Mouse (Mus musculus) embryonic facial prominence, embryonic 14.5 days (tissue): ENCODE measurements at regions not wholly inside any gene's neighbourhood (a gene's known extent, or its start where the extent isn't known, plus 50 kb on each side); places are given as distances from the start of the nearest gene placed in this dataset.

ENCODE experiments used
- ATAC-seq: fragments of 200-750 bp; cut with Nextera tagmentation; 2 replicates; pipeline ENCODE4 v1.8.0; 2017; ENCODE audit warnings: low read depth, moderate number of reproducible peaks, moderate TSS enrichment
- DNase-seq: peaks from one replicate; pipeline ENCODE4 v3.0.0-alpha.2; 2015; ENCODE audit warnings: low spot score
- H3K27ac ChIP-seq: fragments of 300-500 bp; sonication (generic); replicated peaks from 2 replicates; pipeline ENCODE4 v1.5.1; 2014; ENCODE audit warnings: low read depth, mild to moderate bottlenecking, low read length, moderate library complexity
- H3K27me3 ChIP-seq: fragments of 300-500 bp; sonication (generic); replicated peaks from 2 replicates; pipeline ENCODE4 v1.6.1; 2014; ENCODE audit warnings: low read length; ENCODE audit not compliant: control insufficient read depth, insufficient read depth
- H3K36me3 ChIP-seq: fragments of 300-500 bp; sonication (generic); 2 replicates; pipeline ENCODE4 v1.6.1; 2014; ENCODE audit warnings: low read length, mixed read lengths; ENCODE audit not compliant: control insufficient read depth, insufficient read depth
- H3K4me1 ChIP-seq: fragments of 300-500 bp; sonication (generic); 2 replicates; pipeline ENCODE4 v1.6.1; 2014; ENCODE audit warnings: antibody characterized with exemption, low read length; ENCODE audit not compliant: control insufficient read depth, insufficient read depth
- H3K4me2 ChIP-seq: fragments of 300-500 bp; sonication (generic); 2 replicates; pipeline ENCODE4 v1.6.1; 2014; ENCODE audit warnings: low read depth, mild to moderate bottlenecking, low read length, moderate library complexity, mixed read lengths
- H3K4me3 ChIP-seq: fragments of 300-500 bp; sonication (generic); 2 replicates; pipeline ENCODE4 v1.5.1; 2014; ENCODE audit warnings: low read depth, mild to moderate bottlenecking, low read length
- H3K9ac ChIP-seq: fragments of 300-500 bp; sonication (generic); 2 replicates; pipeline ENCODE4 v1.6.1; 2014; ENCODE audit warnings: low read depth, mild to moderate bottlenecking, low read length, moderate library complexity, mixed read lengths
- H3K9me3 ChIP-seq: fragments of 300-500 bp; sonication (generic); 2 replicates; pipeline ENCODE4 v1.6.1; 2016; ENCODE audit warnings: low read length; ENCODE audit not compliant: control insufficient read depth
- WGBS: fragments of 180-500 bp; shearing (Covaris S2); extraction: QIAGEN DNeasy Blood & Tissue Kit; methylation state at CpG from one replicate; pipeline ENCODE4 v1.1.7; 2014; 5-methylcytosine and 5-hydroxymethylcytosine counted together

DNA sequence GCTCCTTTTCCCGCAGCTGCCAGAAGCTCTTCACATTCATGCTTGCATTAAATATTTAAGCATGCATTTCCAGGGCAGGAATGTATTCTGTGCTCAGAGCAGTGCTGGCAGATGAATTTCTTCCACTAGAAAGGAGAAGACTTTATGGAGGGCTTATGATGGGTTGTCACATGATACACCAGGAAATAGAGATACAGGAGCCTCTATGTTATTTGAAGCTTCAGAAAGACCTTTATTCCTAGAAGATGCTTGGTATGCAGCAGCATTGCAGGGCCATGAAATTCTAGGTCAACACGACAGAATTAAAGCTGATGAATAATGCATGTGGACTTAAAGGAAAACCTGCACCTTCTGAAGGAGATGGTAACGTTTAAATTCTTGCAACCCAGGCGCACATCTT is 212.1 kb downstream of the Adgrg6 start:
- ATAC-seq, result no peak; the same call in 1 of the 2 replicates
- DNase-seq, result no peak
- no peaks in the 10 kb centered on the region for H3K9me3 ChIP-seq
- H3K4me2 ChIP-seq, result no peak overlapping the region
- H3K9ac ChIP-seq, result no peak overlapping the region
- H3K36me3 ChIP-seq, result no peaks in the 10 kb centered on the region
- no peak overlapping the region for H3K4me3 ChIP-seq
- H3K27ac ChIP-seq, result no peak overlapping the region
- 51% methylated on average over 4 of the region's 4 CpGs for WGBS
- peaks cover 16% of the 10 kb centered on the region; the same call in 1 of the 2 replicates for H3K4me1 ChIP-seq
- H3K27me3 ChIP-seq, result no peaks in the 10 kb centered on the region

DNA sequence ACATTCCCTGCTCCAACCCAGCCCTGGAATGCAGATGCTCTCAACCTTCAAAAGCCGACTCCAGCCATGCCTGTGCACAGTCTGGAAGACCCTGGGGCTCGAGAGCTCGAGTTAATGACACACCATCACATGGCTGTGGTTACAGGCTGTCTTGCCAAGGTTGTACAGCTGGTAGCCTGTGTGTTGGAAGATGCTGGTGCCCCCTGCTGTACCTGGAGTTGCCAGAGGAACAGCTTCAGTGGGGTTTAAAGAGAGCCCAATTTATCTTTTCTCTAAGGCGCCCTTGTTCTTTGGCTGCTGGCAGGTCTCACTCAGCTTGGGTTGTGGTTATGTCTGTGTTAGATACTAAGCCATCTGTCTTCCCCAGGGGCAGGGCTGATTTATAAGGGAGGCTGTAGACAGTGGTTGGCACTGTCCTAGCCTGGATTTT is 212.8 kb downstream of the Adgrg6 start:
- WGBS, result 20% methylated on average over 4 of the region's 4 CpGs
- H3K36me3 ChIP-seq, result no peaks in the 10 kb centered on the region
- no peak overlapping the region for H3K4me2 ChIP-seq
- 0 out of 2 replicates have a peak overlapping the region, but pooled peaks have one; percentile 5 for H3K27ac ChIP-seq
- peak; percentile 83 for DNase-seq
- peak; percentile 90 for ATAC-seq
- peaks cover 16% of the 10 kb centered on the region; the same call in 1 of the 2 replicates for H3K4me1 ChIP-seq
- no peaks in the 10 kb centered on the region for H3K27me3 ChIP-seq
- H3K9me3 ChIP-seq, result no peaks in the 10 kb centered on the region
- no peak overlapping the region for H3K4me3 ChIP-seq
- no peak overlapping the region for H3K9ac ChIP-seq

DNA sequence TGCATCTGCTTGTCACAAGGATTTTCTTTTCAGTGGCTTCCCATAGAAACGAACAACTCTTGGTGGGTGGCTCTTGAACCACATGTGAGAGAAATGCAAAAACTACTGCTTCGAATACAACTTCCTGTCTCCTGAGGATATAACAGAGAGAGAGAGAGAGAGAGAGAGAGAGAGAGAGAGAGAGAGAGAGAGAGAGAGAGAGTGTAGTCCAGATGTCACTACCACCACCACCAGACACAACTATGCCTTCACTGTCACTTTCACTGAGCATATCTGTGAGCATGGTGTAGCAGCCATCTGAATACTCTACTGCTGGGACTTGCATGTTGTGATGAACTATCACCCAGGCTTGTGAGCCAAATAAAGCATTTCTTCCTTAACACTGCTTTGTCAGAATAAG is 216.6 kb downstream of the Adgrg6 start:
- H3K36me3 ChIP-seq, result no peaks in the 10 kb centered on the region
- no peak for ATAC-seq

DNA sequence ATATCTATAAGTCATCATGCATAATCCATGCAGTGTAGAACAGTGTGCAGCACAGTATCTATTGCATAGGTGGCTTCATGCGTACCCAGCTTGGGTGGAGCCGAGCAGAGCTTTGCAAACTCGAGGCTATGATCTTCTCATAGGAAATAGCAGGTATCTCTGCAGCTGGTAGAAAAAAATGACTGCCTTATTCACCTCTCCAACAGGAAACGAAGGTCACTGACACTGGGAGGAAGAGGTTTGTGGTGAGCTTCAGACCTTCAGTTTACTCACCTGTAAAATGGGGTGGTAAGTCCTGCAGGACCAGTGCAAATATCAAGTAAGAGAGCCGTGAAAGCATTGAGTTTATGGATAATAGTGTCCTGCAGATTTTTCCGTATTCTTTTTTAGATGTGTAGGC is 219.2 kb downstream of the Adgrg6 start:
- Histone ChIP-seq H3K4me2 (no peak overlapping the region), H3K27ac (no peak overlapping the region), H3K9ac (no peak overlapping the region), H3K36me3 (no peaks in the 10 kb centered on the region), H3K4me3 (no peak overlapping the region), H3K4me1 (no peaks in the 10 kb centered on the region), H3K9me3 (no peaks in the 10 kb centered on the region), H3K27me3 (no peaks in the 10 kb centered on the region)
- ATAC-seq (no peak), DNase-seq (no peak)
- WGBS, result 87% methylated on average over 6 of the region's 6 CpGs

More for the DNA sequence above, 216.6 kb downstream of the Adgrg6 start:
- Histone ChIP-seq H3K4me2 (no peak overlapping the region), H3K27me3 (no peaks in the 10 kb centered on the region), H3K9me3 (no peaks in the 10 kb centered on the region), H3K9ac (no peak overlapping the region), H3K27ac (no peak overlapping the region), H3K4me3 (no peak overlapping the region), H3K4me1 (peaks cover 16% of the 10 kb centered on the region; the same call in 1 of the 2 replicates)
- no peak for DNase-seq
- WGBS, result 58% methylated on average over 2 of the region's 2 CpGs

DNA sequence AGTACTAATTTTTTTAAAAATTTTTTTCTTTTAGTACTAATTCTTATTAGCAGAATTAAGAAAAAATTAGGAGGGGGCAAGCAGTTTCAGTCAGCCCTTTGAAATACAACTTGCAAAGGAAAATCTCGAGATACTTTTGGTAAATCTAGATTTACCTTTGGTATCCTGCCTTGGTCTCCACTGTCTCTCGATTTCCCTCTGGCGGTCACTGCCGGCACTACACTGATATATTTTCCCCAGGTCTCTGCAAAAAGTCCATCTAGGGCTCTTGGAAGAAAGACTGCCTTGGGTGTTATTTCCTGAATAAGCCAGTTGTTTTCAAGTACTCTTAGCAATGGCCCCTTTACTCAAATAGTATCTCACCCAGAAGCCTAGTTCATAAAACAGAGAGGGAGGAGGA is 224.0 kb downstream of the Adgrg6 start:
- H3K27ac ChIP-seq, result no peak overlapping the region
- no peaks in the 10 kb centered on the region for H3K4me1 ChIP-seq
- peak; percentile 51 for DNase-seq
- H3K9me3 ChIP-seq, result no peaks in the 10 kb centered on the region
- no peaks in the 10 kb centered on the region for H3K27me3 ChIP-seq
- no peak overlapping the region for H3K4me2 ChIP-seq
- 5% methylated on average over 4 of the region's 4 CpGs for WGBS
- no peaks in the 10 kb centered on the region for H3K36me3 ChIP-seq
- H3K4me3 ChIP-seq, result no peak overlapping the region
- H3K9ac ChIP-seq, result no peak overlapping the region
- ATAC-seq, result no peak

DNA sequence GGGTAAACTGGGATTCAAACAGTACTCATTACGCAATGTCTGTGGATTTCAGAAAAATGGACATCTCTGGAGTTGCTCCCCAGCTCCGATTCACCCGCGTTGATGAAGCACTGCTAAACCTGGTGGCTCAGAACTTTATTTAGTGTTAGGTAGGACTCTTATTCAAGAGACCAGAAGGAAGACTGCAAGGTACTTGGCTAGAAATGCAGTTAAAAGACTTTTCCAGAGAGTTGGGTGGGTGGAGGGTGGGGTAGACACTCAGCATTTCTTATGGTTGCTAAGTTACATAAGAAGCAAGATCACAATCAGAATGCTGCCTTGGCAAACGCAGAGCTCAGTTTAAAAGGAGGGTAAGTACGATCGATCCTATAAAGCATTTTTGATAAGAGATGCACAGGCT is 230.2 kb downstream of the Adgrg6 start:
- DNase-seq (no peak), ATAC-seq (no peak)
- Histone ChIP-seq H3K4me2 (no peak overlapping the region), H3K27me3 (no peaks in the 10 kb centered on the region), H3K9me3 (no peaks in the 10 kb centered on the region), H3K27ac (no peak overlapping the region), H3K36me3 (no peaks in the 10 kb centered on the region), H3K4me3 (no peak overlapping the region), H3K4me1 (no peaks in the 10 kb centered on the region), H3K9ac (no peak overlapping the region)
- WGBS, result 84% methylated on average over 7 of the region's 7 CpGs

DNA sequence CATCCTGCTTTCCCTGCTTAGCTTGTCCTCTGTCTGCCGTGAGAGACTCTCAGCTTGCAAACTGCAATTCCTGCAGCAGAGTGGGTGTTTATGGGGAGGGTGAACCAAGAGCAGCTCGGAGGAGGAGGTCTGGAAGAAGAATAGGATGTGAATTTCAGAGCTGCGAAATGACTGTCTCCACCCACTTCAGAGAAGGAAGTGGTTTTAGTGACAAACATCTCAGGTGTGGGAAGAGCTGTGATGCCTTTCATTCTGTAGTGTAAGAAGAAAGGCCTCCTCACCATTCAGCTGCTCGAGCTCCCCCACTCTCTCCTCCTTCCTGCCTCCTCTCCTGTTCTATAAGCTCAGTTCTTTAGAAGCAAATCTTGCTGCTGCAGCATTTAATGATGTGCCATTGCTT is 230.9 kb downstream of the Adgrg6 start:
- WGBS, result 49% methylated on average over 4 of the region's 4 CpGs
- Histone ChIP-seq H3K4me1 (no peaks in the 10 kb centered on the region), H3K9me3 (no peaks in the 10 kb centered on the region), H3K4me3 (no peak overlapping the region), H3K27ac (no peak overlapping the region), H3K27me3 (no peaks in the 10 kb centered on the region), H3K9ac (no peak overlapping the region), H3K4me2 (no peak overlapping the region), H3K36me3 (no peaks in the 10 kb centered on the region)
- ATAC-seq, result no peak
- DNase-seq, result no peak

DNA sequence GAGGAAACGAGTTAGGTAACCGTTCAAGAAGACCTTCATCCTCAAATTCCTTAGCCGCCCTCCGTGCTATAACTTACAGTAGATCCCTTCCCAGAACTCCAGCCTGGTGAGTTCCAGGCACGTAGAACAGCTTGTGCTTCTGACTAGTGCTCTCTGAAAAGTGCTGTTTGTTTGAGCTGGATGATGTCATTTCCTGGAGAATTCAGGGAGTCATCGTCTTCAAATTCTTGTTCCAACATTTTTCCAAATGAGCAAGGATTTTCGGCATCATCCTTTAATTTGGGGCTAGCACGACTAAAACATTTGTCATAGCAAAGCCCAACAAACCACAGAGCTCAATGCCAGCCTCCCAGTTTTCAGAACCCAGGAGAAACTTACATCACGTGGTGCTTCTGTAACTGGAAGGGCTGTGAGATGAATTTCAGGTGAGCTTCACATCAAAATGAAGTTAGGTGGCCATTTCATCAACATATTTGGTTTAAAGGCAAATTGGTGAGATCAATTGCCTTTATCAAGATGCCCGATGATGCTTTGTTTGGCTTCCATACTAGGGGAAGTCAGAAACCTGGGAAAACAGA is 231.4 kb downstream of the Adgrg6 start:
- H3K4me2 ChIP-seq, result no peak overlapping the region
- no peak for DNase-seq
- no peaks in the 10 kb centered on the region for H3K9me3 ChIP-seq
- H3K4me1 ChIP-seq, result no peaks in the 10 kb centered on the region
- no peak overlapping the region for H3K27ac ChIP-seq
- no peak overlapping the region for H3K9ac ChIP-seq
- 76% methylated on average over 10 of the region's 10 CpGs for WGBS
- H3K36me3 ChIP-seq, result no peaks in the 10 kb centered on the region
- no peaks in the 10 kb centered on the region for H3K27me3 ChIP-seq
- no peak overlapping the region for H3K4me3 ChIP-seq
- no peak for ATAC-seq

DNA sequence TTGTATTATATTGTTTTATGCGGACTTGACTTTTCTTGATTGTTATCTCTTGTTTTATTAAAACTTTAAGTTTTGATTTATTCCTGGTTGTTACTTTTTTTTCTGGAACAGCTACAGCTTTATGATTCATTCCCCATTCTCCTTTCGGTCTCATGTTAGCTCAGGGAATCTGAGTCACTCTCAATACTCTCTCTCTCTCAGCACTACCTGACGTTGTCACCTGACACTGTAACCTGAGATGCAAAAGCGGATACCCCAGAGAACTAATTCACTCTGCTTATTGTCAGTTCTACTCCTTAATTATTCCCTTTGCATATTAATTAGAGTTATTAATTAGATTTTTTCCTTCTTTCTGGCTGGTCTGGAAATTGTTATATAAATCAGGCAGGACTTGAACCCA is 232.5 kb downstream of the Adgrg6 start:
- WGBS, result 69% methylated on average over 4 of the region's 4 CpGs
- ATAC-seq (peak; percentile 62; the same call in 1 of the 2 replicates), DNase-seq (no peak)

More for the DNA sequence above, 232.5 kb downstream of the Adgrg6 start:
- Histone ChIP-seq H3K4me2 (no peak overlapping the region), H3K4me3 (no peak overlapping the region), H3K36me3 (no peaks in the 10 kb centered on the region), H3K27me3 (no peaks in the 10 kb centered on the region), H3K27ac (no peak overlapping the region), H3K4me1 (no peaks in the 10 kb centered on the region), H3K9me3 (no peaks in the 10 kb centered on the region), H3K9ac (no peak overlapping the region)
